Mouse (Mus musculus) megakaryocyte, embryonic 14.5 days (primary cell): ENCODE data around the gene Gm11213.

Source experiments
- FLI1 ChIP-seq: IDR thresholded peaks from 2 replicates; pipeline ENCODE4 v1.6.1; 2012; ENCODE audit warnings: low read length, inconsistent platforms, mixed read lengths
- GATA1 ChIP-seq: IDR thresholded peaks from 3 replicates; pipeline ENCODE4 v1.6.1; 2012; ENCODE audit warnings: mixed read lengths, low read length, inconsistent platforms, borderline replicate concordance

GRCm38 (mm10) chr4:63548491-63548890, 56.6 kb downstream of the Gm11213 start:
- no peak for TF ChIP-seq GATA1
- no peak for TF ChIP-seq FLI1
